Mouse (Mus musculus) liver, embryonic 14.5 days (tissue): Measurements from ENCODE around the gene Gm11938. TPM values are rescaled to one million over a fixed set of nuclear protein-coding genes. Genes with fewer than 3 reads are reported as not detected.

Experiments used
- ATAC-seq: fragments of 200-750 bp; cut with Nextera tagmentation; 2 replicates; pipeline ENCODE4 v1.8.0; 2017; ENCODE audit warnings: moderate number of reproducible peaks, mild to moderate bottlenecking, moderate library complexity; ENCODE audit not compliant: insufficient read depth
- DNase-seq, 3 experiments: peaks; one replicate each; pipeline ENCODE4 v3.0.0-alpha.2; 2012 to 2013; ENCODE audit warnings: low read depth in 3 of 3, low spot score in 3 of 3
- H3K27ac ChIP-seq: fragments of 300-500 bp; sonication (generic); 2 replicates; pipeline ENCODE4 v1.5.1; 2014; ENCODE audit warnings: moderate library complexity, mild to moderate bottlenecking, control low read depth, inconsistent platforms
- H3K27me3 ChIP-seq: fragments of 300-500 bp; sonication (generic); 2 replicates; pipeline ENCODE4 v1.6.1; 2014; ENCODE audit warnings: mild to moderate bottlenecking, low read length, moderate library complexity; ENCODE audit not compliant: control insufficient read depth, insufficient read depth
- H3K36me3 ChIP-seq: fragments of 300-500 bp; sonication (generic); replicated peaks from 2 replicates; pipeline ENCODE4 v1.6.1; 2014; ENCODE audit warnings: low read depth; ENCODE audit not compliant: control insufficient read depth, insufficient read depth
- H3K4me1 ChIP-seq, 2 experiments: fragments of 200-500 bp in 1 of 2; fragments of 300-500 bp in 1 of 2; sonication (generic) in 1 of 2; replicated peaks; 2 replicates each; pipeline ENCODE4 v1.6.1; 2012 to 2014; ENCODE audit warnings: antibody characterized with exemption in 1 of 2, inconsistent platforms in 1 of 2, low read length in 1 of 2; ENCODE audit not compliant: control insufficient read depth in 2 of 2, insufficient read depth in 2 of 2
- H3K4me2 ChIP-seq: fragments of 300-500 bp; sonication (generic); 2 replicates; pipeline ENCODE4 v1.6.1; 2014; ENCODE audit warnings: low read depth, mild to moderate bottlenecking, control low read depth, moderate library complexity
- H3K4me3 ChIP-seq, 2 experiments: fragments of 200-500 bp in 1 of 2; fragments of 300-500 bp in 1 of 2; sonication (generic) in 1 of 2; 2 replicates each; pipeline ENCODE4 v1.5.1; 2012 to 2014; ENCODE audit warnings: low read depth in 2 of 2, low read length in 2 of 2, mild to moderate bottlenecking in 2 of 2, control low read depth in 1 of 2, inconsistent platforms in 1 of 2, moderate library complexity in 1 of 2; ENCODE audit not compliant: insufficient read depth in 1 of 2
- H3K9ac ChIP-seq: fragments of 300-500 bp; sonication (generic); replicated peaks from 2 replicates; pipeline ENCODE4 v1.6.1; 2014; ENCODE audit warnings: mild to moderate bottlenecking, control low read depth, moderate library complexity
- H3K9me3 ChIP-seq: fragments of 300-500 bp; sonication (generic); 2 replicates; pipeline ENCODE4 v1.6.1; 2016; ENCODE audit warnings: low read length, mixed read lengths; ENCODE audit not compliant: control insufficient read depth
- CTCF ChIP-seq: IDR thresholded peaks from 2 replicates; pipeline ENCODE4 v1.5.1; 2016; ENCODE audit warnings: antibody characterized with exemption, low read depth, control low read depth
- EP300 ChIP-seq: IDR thresholded peaks from 2 replicates; pipeline ENCODE4 v1.6.1; 2016; ENCODE audit warnings: antibody characterized with exemption, low read depth
- WGBS: fragments of 180-500 bp; shearing (Covaris S2); extraction: QIAGEN DNeasy Blood & Tissue Kit; methylation state at CpG from one replicate; pipeline ENCODE4 v1.1.7; 2014; ENCODE audit not compliant: insufficient replicate concordance; 5-methylcytosine and 5-hydroxymethylcytosine counted together
- polyA plus RNA-seq, 2 experiments: library from polyadenylated mRNA; depleted of rRNA in 1 of 2; stranded (reverse) in 1 of 2; unstranded in 1 of 2; fragments of >200 nt; fragmentation: Nextera tagmentation in 1 of 2; extraction: Ambion mirVana in 1 of 2; gene quantifications; 2 replicates each; pipeline versions ENCODE4 v1.2.1 to v1.2.3; 2012 to 2014

Gm11938 gene
- polyA plus RNA-seq, 2 experiments: not detected

DNA sequence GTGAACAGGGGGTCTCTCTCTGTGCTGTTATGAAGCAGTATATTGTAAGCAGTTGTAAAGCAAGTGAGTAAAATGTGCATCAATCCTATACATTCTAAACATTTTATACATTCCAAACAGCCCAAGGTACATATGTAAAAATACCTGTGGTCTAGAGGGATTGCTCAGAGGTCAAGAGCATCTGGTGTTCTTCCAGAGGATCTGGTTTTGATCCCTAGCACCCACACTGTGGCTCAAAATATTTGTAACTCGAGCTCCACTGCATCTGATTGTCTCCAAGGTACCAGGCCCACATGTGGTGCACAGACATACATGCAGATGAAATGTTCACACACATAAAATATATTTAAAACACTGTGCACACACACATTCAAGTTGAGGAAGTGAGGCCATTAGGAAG, 37.8 kb upstream of the Gm11938 start:
- 11% methylated on average over 1 of the region's 1 CpGs for WGBS
- Histone ChIP-seq H3K4me1 (no peaks in the 10 kb centered on the region), H3K9me3 (no peaks in the 10 kb centered on the region), H3K4me3 (no peak overlapping the region), H3K9ac (no peak overlapping the region), H3K36me3 (no peaks in the 10 kb centered on the region), H3K27me3 (no peaks in the 10 kb centered on the region), H3K4me2 (no peak overlapping the region), H3K27ac (no peak overlapping the region)
- ATAC-seq (no peak), DNase-seq (no peak)
- TF ChIP-seq EP300 (no peak), CTCF (no peak)

GRCm38 (mm10) chr11:99637086-99637485, 34.0 kb upstream of the Gm11938 start:
- Histone ChIP-seq H3K4me1 (no peaks in the 10 kb centered on the region), H3K36me3 (no peaks in the 10 kb centered on the region), H3K27me3 (no peaks in the 10 kb centered on the region), H3K9ac (no peak overlapping the region), H3K4me3 (no peak overlapping the region), H3K4me2 (no peak overlapping the region), H3K27ac (no peak overlapping the region), H3K9me3 (no peaks in the 10 kb centered on the region)
- TF ChIP-seq EP300: no peak
- TF ChIP-seq CTCF: no peak
- DNase-seq (no peak), ATAC-seq (no peak)
- WGBS: 70% methylated on average over 1 of the region's 1 CpGs

- H3K4me3 ChIP-seq: no peak within 1 kb of the TSS
- WGBS: 42% methylated on average over 8 of the region's 8 CpGs
- no peak within 1 kb of the TSS for H3K27ac ChIP-seq
- no peak for ATAC-seq
- H3K9ac ChIP-seq: no peak within 1 kb of the TSS
- no peak within 1 kb of the TSS for H3K4me2 ChIP-seq
- DNase-seq: no peak
- H3K9me3 ChIP-seq: no peaks in the 10 kb centered on the region
- H3K27me3 ChIP-seq: no peaks in the 10 kb centered on the region
- TF ChIP-seq EP300 (no peak), CTCF (no peak)
- no peaks in the 10 kb centered on the region for H3K36me3 ChIP-seq
- no peaks in the 10 kb centered on the region for H3K4me1 ChIP-seq
Measured at GRCm38 (mm10) chr11:99634653-99635134, 31.6 kb upstream of the Gm11938 start, which contains the start of gene Krtap4-2. Krtap4-2 (minus strand) TSS chr11:99635084.

DNA sequence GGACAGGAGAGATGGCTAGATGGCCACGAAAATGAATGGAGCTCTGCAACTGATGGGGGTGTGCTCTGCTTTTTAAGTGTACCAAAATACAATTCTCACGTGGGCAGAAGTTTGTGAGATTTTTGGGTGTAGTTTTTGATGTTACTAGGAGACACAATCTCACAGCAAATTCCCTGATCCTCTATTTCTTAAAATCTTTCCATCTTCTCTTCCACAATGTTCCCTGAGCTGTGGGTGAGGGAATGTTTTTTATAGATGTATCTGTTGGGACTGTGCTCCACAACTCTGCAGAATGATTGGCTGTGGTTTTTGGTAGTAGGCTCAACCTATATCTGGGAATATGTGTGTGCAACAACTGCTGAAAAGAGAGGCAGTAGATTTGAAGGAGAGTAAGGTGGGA, 30.2 kb upstream of the Gm11938 start:
- Histone ChIP-seq H3K4me3 (no peak overlapping the region), H3K36me3 (no peaks in the 10 kb centered on the region), H3K9me3 (no peaks in the 10 kb centered on the region), H3K27me3 (no peaks in the 10 kb centered on the region), H3K4me1 (no peaks in the 10 kb centered on the region), H3K27ac (no peak overlapping the region), H3K9ac (no peak overlapping the region), H3K4me2 (no peak overlapping the region)
- no peak for DNase-seq
- 27% methylated on average over 2 of the region's 2 CpGs for WGBS
- no peak for ATAC-seq
- no peak for TF ChIP-seq EP300
- TF ChIP-seq CTCF: no peak

DNA sequence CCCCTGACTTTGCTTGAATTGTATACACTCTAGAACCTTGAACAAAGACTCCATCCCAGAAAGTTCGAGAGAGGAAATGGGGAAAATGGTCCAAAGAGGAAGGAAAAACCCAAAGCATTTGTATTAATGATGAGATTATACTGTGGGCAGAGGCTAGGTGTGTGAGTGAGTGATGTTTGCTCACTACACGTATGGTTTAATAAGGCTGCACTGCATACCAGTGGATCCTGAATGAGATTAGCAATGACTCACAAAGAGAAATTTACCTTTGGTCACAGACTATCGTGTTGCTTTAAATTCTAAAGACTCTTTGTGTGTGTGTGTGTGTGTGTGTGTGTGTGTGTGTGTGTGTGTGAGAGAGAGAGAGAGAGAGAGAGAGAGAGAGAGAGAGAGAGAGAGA, 27.8 kb upstream of the Gm11938 start:
- no peak for ATAC-seq
- Histone ChIP-seq H3K27me3 (no peaks in the 10 kb centered on the region), H3K4me1 (no peaks in the 10 kb centered on the region), H3K4me2 (no peak overlapping the region), H3K9me3 (no peaks in the 10 kb centered on the region), H3K4me3 (no peak overlapping the region), H3K9ac (no peak overlapping the region), H3K27ac (no peak overlapping the region), H3K36me3 (no peaks in the 10 kb centered on the region)
- TF ChIP-seq EP300 (no peak), CTCF (no peak)
- no peak for DNase-seq
- WGBS: 51% methylated on average over 3 of the region's 3 CpGs
